Mouse (Mus musculus): ENCODE measurements around the gene Rabepk. TPM values are rescaled to one million over a fixed set of nuclear protein-coding genes. Genes with fewer than 3 reads are reported as not detected.
"Not testable (repeated sequence)": the region's sequence is repeated elsewhere in the genome, so short reads cannot be mapped to it uniquely, and the experiment has no call there.

Rabepk gene
- total RNA-seq, 1 experiment from 2014 or later, result 16.6 TPM

DNA sequence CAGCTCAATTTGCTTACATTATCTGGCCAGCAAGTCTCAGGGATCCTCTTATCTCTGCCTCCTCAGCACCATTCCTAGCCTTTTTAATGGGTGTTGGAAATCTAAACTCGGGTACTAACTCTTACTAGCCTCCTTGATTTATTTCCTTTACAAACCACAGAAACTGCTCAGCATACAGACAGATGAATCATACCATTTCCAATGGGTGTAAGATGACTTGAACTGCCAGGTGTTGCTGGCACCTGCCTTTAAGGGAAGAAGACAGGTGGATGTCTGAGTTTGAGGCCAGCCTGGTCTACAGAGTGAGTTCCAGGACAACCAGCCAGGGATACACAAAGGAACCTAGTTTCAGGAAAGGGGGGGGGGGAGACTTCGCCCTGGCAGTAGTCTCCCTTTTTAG lies 8.3 kb upstream of the Rabepk start:
- ATAC-seq (ENCODE audit: extremely low read depth, insufficient number of reproducible peaks, low FRiP score, poor library complexity, severe bottlenecking), result no peak

DNA sequence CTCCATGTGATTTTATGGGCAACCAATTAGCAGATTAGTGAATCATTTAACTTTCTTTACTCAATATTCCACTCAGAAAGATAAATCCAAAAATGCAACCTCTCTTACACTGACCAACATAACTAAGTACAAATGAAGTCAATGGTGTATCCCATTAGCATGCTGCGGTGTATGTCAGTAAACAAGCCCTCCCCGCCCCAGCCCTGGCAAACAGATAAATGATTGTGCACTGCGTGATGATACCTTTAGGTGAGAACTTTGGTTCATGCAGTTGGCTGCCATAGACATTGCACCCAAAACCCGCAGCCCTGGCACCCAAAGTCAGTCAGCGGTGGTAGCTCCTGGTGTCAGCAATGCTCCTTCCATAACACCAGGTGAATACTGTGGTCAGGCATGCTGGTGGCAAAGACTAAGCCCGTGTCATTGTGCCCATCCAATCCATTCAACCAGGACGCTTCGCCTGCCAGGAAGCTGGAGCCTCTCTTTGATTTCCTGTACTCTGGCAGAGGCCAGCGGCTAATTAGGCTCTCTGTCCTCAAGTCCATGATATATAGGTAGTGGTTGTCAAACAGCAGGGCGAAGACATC lies 5.7 kb upstream of the Rabepk start:
- ATAC-seq (ENCODE audit: extremely low read depth, insufficient number of reproducible peaks, low FRiP score, poor library complexity, severe bottlenecking), result no peak

DNA sequence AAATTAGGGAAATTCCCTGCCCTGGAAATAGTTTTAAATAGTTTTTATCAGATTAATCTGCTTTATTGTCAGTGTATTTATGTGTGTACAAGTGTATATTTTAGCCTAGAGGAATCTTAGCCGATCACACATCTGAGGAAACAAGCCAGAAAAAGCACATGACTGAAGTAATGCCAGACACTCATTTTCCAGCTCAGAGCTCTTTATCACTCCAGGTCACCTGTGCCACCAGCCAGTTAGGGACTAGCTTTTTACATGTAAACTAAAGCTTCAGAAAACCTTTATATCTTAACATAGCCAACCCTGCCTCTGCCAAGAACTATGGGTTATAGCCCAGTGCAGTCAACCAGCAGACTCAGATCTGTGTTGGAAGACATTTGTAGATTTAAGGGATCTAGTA lies 5.1 kb upstream of the Rabepk start:
- no peak for ATAC-seq (ENCODE audit: extremely low read depth, insufficient number of reproducible peaks, low FRiP score, poor library complexity, severe bottlenecking)

DNA sequence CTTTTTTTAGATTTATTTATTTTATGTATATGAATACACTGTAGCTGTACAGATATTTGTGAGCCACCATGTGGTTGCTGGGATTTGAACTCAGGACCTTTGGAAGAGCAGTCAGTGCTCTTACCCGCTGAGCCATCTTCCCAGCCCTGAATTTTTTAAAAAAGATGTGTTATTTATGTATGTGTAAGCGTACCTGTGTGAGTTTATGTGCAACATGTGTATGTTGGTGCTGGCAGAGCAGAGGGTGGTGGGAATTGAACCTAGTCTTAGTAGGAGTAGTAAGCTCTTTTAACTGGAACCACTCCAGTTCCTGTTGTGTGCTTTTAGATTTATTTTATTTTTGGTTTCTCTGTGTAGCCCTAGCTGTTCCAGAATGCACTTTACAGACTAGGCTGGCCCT lies 4.5 kb upstream of the Rabepk start:
- ATAC-seq (ENCODE audit: extremely low read depth, insufficient number of reproducible peaks, low FRiP score, poor library complexity, severe bottlenecking), result no peak

DNA sequence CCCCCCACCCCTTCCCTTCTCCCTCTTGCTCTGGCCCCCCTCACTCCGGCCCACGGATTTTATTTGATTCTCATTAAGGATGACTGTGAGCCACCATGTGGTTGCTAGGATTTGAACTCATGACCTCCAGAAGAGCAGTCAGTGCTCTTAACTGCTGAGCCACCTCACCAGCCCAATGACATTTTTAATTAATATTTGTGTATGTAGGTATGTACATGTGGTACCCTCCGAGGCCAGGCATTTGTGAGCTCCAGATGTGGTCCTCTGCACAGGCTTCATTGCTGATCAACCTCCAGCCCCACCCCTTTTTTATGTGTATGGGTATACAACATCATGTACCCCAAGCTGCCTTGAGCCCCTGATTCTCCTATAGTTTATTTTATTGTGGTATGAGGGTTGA lies 4.0 kb upstream of the Rabepk start:
- ATAC-seq (ENCODE audit: extremely low read depth, insufficient number of reproducible peaks, low FRiP score, poor library complexity, severe bottlenecking), result no peak

DNA sequence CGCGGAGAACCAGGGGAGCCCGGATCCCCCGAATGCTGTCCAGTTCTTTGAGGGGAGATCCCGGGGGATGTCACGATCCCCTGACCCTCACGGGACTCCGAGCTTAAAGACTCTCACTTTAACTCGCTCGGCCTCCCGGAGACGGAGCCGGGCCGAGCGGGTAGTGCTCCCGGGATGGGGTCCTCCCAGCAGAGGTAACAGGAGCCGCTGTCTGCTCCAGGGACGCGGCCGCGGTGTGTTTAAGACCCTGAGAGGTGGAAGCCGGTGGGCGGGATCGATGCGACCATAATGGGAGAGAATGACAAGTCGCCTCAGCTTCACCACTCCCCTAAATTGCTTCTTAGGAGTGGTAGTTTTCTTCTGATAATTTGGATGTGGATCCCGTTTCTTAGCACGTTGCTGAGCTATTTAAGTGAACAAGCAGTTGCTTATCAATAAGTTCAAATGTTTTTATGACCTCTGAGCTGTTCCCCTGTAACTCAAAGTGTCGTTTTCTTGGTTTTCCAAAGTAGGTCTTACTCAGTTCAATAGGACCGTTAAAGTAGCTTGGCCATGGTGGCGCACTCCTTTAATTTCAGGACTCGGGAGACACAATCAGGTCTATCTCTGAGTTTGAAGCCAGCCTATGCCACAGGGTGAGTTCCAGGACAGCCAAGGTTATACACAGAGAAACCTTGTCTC lies 3.0 kb upstream of the Rabepk start:
- ATAC-seq (ENCODE audit: extremely low read depth, insufficient number of reproducible peaks, low FRiP score, poor library complexity, severe bottlenecking), result not testable (repeated sequence)

DNA sequence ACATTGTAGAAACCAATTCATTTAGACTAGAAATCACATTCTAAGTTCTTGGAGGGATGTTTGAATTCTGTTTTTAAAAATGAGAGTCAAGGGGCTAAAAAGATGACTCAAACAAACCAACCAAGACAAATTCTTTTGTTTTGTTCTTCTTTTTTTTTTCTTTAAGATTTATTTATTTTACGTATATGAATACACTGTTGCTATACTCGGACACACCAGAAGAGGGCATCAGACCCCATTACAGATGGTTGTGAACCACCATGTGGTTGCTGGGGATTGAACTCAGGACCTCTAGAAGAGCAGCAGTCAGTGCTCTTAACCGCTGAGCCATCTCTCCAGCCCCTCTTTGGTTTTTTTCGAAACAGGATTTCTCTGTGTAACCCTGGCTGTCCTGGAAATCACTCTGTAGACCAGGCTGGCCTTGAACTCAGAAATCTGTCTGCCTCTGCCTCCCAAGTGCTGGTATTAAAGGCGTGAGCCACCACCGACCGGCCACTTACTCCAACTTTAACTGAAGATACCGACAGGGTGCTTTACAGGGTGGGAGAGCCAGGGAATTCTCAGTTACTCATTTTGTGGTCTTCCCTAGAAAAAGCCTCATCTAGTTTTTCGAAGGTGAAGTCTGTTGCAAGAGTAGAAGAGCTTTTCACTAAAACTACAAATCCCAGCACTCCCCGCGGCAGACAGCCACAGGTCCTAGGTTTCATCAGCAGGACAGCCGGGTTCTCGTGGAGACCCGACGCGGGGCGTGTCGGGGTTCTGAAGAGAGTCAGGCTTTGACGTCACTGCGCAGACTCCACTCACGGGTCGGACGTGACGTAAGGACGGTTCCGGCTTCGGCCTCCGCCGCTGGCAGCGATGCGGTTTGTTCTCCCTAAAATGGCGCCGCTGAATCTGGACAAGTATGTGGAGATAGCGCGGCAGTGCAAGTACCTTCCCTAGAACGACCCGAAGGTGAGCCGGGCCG lies 2.1 kb upstream of the Rabepk start:
- peak; percentile 97 for ATAC-seq (ENCODE audit: extremely low read depth, insufficient number of reproducible peaks, low FRiP score, poor library complexity, severe bottlenecking)

DNA sequence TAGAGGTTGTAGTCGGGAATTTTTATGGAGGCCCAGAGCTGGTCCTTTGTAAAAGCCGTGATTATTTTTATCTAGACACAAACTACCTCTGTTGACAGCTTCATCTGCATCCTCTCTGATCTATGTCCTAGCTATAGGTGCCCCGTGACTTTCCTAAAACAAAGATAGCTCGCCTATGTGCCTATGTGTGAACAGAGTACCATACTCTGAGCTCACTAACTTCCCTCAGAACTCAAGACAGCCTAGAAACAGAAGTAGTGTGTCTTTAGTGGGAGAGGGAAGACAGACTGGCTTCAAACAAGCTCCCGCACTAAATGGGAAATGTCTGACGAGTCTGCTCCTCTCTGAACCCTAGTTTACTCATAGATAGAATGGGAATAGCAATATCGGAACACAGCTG lies 659 bp upstream of the Rabepk start:
- ATAC-seq (ENCODE audit: extremely low read depth, insufficient number of reproducible peaks, low FRiP score, poor library complexity, severe bottlenecking), result no peak

DNA sequence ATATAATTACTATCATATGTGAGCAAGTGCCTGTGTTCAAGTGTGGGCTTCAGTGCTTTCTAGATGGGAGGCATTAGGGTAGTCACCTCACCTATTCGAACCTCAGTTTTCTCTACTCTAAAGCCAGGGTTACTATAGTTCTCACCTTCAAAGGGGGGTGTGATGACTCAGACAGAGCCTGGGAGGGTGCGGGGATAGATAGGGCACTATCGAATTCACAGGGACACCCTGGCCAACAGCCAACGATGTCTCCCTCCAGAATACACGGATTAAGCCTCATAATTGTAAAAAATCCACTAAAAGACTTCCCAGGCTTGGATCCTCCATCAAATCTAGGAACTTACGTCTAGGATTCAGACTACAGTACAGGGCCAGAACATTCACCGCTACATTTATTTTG lies 4.3 kb downstream of the Rabepk start:
- ATAC-seq (ENCODE audit: extremely low read depth, insufficient number of reproducible peaks, low FRiP score, poor library complexity, severe bottlenecking), result no peak

DNA sequence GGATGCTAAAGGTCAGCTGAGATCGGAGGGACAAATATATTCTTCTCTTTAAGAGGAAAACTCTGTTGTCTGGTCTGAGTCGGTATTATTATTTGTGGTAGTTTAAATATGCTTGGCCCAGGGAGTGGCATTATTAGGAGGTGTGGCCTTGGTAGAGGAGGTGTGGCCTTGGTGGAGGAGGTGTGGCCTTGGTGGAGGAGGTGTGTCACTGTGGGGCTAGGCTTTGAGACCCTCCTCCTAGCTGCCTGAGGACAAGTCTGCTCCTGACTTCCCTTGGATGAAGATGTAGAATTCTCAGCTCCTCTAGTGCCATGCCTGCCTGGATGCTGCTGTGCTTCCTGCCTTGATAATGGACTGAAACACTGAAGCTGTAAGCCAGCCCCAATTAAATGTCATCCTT lies 5.2 kb downstream of the Rabepk start:
- ATAC-seq (ENCODE audit: extremely low read depth, insufficient number of reproducible peaks, low FRiP score, poor library complexity, severe bottlenecking), result no peak

DNA sequence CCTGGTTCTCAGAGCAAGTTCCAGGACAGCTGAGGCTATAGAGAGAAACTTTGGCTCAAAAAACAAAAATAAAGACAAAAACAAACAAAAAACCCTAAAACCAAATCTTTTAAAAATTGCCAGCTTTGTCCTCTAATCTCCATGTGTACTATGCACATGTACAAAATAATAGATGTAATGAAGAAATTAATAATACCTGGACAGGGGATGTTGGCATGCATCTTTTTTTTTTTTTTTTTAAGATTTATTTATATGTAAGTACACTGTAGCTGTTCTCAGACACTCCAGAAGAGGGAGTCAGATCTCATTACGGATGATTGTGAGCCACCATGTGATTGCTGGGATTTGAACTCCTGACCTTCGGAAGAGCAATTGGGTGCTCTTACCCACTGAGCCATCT lies 7.2 kb downstream of the Rabepk start:
- ATAC-seq (ENCODE audit: extremely low read depth, insufficient number of reproducible peaks, low FRiP score, poor library complexity, severe bottlenecking), result not testable (repeated sequence)

DNA sequence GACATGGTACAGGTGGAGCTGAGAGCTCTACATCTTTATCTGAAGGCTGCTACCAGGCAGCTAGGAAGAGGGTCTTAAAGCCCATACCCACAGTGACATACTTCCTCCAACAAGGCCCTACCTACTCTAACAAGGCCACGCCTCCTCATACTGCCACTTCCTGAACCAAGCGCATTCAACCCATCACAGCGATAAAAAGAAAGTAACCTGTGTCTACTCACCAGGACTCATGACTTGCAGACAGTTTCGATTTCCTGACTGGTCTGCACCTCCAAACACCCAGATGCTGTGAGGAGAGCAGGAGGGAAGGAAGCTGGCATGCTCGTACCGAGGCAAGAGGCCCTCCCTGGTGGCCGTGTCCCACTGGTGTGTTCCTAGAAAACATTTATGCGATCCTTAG lies 9.4 kb downstream of the Rabepk start:
- ATAC-seq (ENCODE audit: extremely low read depth, insufficient number of reproducible peaks, low FRiP score, poor library complexity, severe bottlenecking), result peak; percentile 93

DNA sequence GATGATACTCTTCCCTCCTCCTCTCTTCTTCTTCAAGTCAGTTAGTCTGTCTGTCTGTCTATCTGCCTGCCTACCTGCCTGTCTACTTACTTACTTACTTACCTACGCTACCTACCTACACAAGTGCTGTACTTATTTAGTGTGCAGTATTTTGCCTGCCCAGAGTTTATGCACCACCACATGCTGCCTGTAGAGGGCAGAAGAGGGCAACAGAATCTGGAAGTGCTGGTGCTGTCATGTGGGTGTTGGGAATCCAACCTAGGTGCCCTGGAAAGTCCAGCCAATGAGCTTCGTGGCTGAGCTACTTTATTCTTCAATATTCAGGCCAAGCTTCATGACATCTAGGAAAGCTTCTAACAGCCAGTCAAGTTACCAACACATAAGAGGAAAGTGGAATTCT lies 15.6 kb downstream of the Rabepk start:
- peak; percentile 86 for ATAC-seq (ENCODE audit: extremely low read depth, insufficient number of reproducible peaks, low FRiP score, poor library complexity, severe bottlenecking)

DNA sequence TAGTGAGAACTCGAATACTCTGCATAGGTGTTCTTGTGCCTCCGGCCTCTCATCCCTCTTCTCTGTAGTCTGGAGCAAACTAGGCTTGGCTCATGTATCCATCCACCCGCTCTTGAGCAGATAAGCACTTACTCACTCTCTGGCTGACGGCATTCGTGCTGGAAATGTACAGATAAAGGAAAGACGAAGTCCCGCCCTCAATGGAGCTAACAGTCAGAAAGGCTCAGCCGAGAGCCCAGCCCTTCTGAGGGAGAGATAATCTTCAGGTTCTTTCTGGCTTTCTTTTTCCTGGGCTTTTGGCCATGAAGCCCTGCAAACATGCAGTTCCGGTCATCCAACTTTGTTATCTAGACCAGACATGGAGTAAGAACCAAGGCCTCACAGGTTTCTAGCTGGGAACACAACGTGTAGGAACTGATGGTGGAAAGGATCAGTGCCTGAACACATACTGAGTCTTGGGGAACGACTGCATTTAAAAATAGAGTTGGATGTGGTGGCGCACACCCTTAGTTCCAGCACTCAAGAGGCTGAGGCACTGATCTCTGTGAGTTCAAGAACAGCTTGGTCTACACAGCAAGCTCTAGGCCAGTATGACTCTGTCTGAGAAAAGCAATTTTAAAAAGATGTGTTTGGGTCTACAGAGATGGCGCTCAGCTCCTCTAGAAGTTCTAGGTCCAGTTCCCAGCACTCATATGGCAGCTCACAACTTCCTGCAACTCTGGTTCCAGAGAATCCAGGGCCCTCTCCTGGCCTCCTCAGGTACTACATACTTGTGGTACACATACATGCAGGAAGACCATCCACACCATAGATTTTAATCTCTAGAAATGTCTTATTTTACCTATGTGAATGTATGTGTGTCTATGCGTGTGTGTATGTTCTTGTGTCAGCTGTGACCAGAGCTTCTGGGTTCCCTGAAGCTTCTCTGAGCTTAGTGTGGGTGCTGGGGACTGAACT lies 16.4 kb downstream of the Rabepk start:
- no peak for ATAC-seq (ENCODE audit: extremely low read depth, insufficient number of reproducible peaks, low FRiP score, poor library complexity, severe bottlenecking)

DNA sequence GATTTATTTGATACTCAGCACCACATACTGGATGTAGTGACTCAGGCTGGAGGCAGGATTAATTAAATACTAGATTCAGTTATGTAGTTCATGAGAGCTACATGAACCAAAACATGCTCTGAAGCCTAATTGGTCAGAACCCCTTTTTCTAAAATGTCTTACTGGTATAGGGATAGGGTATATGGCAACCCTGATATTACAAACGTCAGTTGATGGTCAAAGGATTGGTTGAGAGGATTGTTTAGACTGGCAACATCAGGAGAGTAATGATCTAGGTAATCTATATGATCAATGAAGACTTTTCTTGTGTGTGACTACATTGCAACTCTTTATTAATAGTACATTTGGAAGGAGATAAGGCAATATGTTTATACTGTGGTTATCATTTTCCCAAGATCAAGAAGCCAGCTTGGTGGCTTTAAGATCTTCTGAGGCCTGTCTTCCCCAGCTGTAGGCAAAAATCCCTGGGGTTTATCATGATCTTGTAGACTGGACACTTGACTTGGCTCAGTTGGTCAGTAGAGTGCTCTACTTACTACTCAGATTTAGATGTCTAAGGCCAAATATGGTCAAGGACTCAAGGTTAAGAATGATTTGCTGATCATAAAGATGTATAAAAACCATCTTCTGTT lies 22.4 kb downstream of the Rabepk start:
- no peak for ATAC-seq (ENCODE audit: extremely low read depth, insufficient number of reproducible peaks, low FRiP score, poor library complexity, severe bottlenecking)

DNA sequence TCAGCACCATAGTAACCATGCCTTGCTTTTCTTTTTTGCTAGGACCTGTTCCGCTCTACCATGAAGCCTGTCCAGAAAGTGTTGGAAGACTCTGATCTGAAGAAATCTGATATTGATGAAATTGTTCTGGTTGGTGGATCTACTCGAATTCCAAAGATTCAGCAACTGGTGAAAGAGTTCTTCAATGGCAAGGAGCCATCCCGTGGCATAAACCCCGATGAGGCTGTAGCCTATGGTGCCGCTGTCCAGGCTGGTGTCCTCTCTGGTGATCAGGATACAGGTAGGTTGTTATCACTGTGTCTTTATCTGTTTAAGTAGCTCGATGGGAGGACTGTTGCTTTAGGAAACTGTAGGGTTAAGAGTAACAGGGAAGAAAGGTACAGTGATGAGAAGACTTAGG lies 25.2 kb downstream of the Rabepk start:
- ATAC-seq (ENCODE audit: extremely low read depth, insufficient number of reproducible peaks, low FRiP score, poor library complexity, severe bottlenecking), result no peak

DNA sequence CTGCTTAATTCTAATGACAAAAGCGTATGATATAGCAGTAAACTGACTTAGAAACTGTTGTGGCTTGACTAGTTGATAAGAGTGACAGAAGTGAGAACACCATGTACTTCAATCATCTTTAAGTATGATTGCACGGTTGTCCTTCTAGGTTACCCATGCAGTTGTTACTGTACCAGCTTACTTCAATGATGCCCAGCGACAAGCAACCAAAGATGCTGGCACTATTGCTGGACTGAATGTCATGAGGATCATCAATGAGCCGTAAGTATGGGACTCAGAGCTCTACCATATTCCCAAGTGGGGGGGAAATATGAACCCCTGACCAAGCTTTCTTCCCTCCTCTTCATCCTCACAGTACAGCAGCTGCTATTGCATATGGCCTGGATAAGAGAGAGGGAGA lies 26.0 kb downstream of the Rabepk start:
- no peak for ATAC-seq (ENCODE audit: extremely low read depth, insufficient number of reproducible peaks, low FRiP score, poor library complexity, severe bottlenecking)

All from neutrophil, adult 5-6 weeks (primary cell).